Mouse (Mus musculus): ENCODE measurements around the gene Glra4.

DNA sequence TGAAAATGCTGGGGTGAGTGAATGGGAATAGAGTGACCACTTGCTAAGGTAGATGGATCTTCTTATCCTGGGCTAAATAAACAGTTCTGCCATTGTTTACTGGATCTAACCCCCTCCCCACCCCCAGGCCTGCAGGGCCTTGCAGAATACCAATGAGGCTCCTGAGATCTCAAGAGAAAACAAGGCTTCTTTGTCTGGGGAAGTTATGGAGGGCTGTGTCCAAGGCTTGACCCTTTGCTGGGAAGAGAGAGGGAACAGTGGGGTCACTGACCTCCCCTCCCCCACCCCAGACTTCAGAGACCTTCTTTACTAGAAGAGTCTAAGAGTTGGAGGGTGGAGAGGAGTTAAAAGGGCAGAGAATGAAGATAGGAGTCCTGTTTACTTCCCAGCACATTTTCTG, 48.7 kb upstream of the Glra4 start:
- TF ChIP-seq CTCF (IDR thresholded peaks at IDR 0.05; ENCODE audit: low read depth) (no peak), EP300 (IDR thresholded peaks at IDR 0.05; ENCODE audit: low read depth) (no peak)

Measured in liver, embryonic 14.5 days (tissue).